Mouse (Mus musculus) limb, embryonic 12.5 days (tissue): ENCODE measurements at regions not wholly inside any gene's neighbourhood (a gene's known extent, or its start where the extent isn't known, plus 50 kb on each side); places are given as distances from the start of the nearest gene placed in this dataset.

Experiments
- ATAC-seq: fragments of 200-750 bp; cut with Nextera tagmentation; 2 replicates; pipeline ENCODE4 v1.8.0; 2017; ENCODE audit warnings: low read depth, moderate TSS enrichment; ENCODE audit not compliant: insufficient number of reproducible peaks, insufficient read depth, low FRiP score, low TSS enrichment
- H3K27ac ChIP-seq: fragments of 300-500 bp; sonication (generic); 2 replicates; pipeline ENCODE4 v1.5.1; 2016; ENCODE audit warnings: mild to moderate bottlenecking, moderate library complexity
- H3K27me3 ChIP-seq: fragments of 300-500 bp; sonication (generic); 2 replicates; pipeline ENCODE4 v1.6.1; 2016; ENCODE audit warnings: mild to moderate bottlenecking, moderate library complexity
- H3K36me3 ChIP-seq: fragments of 300-500 bp; sonication (generic); 2 replicates; pipeline ENCODE4 v1.6.1; 2016; ENCODE audit warnings: mild to moderate bottlenecking, moderate library complexity
- H3K4me1 ChIP-seq: fragments of 300-500 bp; sonication (generic); replicated peaks from 2 replicates; pipeline ENCODE4 v1.6.1; 2016
- H3K4me2 ChIP-seq: fragments of 300-500 bp; sonication (generic); 2 replicates; pipeline ENCODE4 v1.6.1; 2016; ENCODE audit warnings: mild to moderate bottlenecking, moderate library complexity
- H3K4me3 ChIP-seq: fragments of 300-500 bp; sonication (generic); replicated peaks from 2 replicates; pipeline ENCODE4 v1.5.1; 2016; ENCODE audit warnings: mild to moderate bottlenecking
- H3K9ac ChIP-seq: fragments of 300-500 bp; sonication (generic); replicated peaks from 2 replicates; pipeline ENCODE4 v1.6.1; 2016; ENCODE audit warnings: mild to moderate bottlenecking, moderate library complexity
- H3K9me3 ChIP-seq: fragments of 300-500 bp; sonication (generic); 2 replicates; pipeline ENCODE4 v1.6.1; 2016; ENCODE audit warnings: mild to moderate bottlenecking, moderate library complexity
- WGBS: fragments of 180-500 bp; shearing (Covaris S2); methylation state at CpG from one replicate; pipeline ENCODE4 v1.1.7; 2016; 5-methylcytosine and 5-hydroxymethylcytosine counted together

DNA sequence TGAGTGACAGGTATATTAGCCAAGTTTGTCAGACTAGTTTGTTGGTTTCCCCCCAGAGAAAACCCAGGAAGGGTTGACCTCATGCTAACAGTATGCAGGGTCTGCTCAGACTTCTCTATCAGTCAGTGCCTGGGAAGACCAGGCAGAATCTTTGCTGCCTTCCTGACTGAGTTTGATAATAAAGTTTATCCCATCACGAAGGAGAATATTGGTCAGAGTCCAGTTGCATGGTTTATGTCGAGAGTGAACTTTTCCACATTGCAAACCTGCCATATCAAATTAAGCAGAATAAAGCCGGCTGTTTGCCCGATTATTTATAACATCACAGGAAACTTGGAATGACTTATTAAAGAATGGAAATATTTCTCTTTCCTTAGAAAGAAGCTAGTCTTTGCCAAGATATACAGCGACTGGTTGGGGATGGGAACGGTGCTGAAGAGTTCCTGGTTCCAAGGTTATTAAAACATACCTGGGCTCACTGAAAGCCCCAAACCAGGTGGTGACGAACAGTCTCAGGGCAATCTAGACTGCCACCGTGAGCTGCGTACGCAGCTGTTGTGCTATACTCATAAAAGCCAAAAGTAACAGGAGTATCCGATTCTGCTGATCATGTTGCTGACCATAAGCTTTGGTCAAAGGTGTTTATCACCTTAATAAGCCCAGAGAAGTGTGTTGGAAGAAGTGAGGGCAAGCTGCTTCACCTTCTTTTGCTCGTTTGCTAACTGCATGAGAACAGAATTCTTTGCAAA, 1536.7 kb upstream of the Flrt2 start:
- 45% methylated on average over 12 of the region's 12 CpGs for whole genome bisulfite sequencing

DNA sequence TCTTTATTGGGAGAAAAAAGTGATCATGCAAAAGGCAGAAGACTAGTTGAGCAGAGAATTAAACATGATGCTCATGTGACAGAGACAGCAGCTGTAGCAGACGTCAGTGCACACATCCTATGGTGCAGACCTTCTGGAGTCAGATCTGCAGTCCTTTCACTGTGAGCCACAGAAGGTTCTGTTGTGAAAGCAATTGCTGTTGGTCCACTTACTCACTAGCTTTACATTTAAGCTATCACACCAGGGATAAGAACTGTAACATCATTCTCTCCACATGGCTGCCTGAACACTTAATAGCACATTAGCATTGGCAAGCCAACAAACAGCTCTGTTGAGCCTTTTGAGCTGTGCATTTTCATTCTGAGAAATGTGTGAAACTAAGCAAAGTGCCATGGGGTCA, 1509.7 kb upstream of the Flrt2 start:
- WGBS = 41% methylated on average over 1 of the region's 1 CpGs
- no peak overlapping the region for H3K27ac ChIP-seq
- no peak overlapping the region for H3K4me2 ChIP-seq
- H3K9me3 ChIP-seq = no peaks in the 10 kb centered on the region
- H3K36me3 ChIP-seq = no peaks in the 10 kb centered on the region
- ATAC-seq = no peak
- H3K27me3 ChIP-seq = no peaks in the 10 kb centered on the region
- no peak overlapping the region for H3K9ac ChIP-seq
- H3K4me3 ChIP-seq = no peak overlapping the region
- H3K4me1 ChIP-seq = no peaks in the 10 kb centered on the region

More for the DNA sequence above, 1536.7 kb upstream of the Flrt2 start:
- Histone ChIP-seq H3K4me3 (no peak overlapping the region), H3K4me1 (no peaks in the 10 kb centered on the region; the same call in 1 of the 2 replicates), H3K9ac (no peak overlapping the region), H3K36me3 (no peaks in the 10 kb centered on the region), H3K27me3 (no peaks in the 10 kb centered on the region), H3K4me2 (0 out of 2 replicates have a peak overlapping the region, but pooled peaks have one; percentile 2), H3K27ac (no peak overlapping the region), H3K9me3 (no peaks in the 10 kb centered on the region)
- no peak for ATAC-seq

DNA sequence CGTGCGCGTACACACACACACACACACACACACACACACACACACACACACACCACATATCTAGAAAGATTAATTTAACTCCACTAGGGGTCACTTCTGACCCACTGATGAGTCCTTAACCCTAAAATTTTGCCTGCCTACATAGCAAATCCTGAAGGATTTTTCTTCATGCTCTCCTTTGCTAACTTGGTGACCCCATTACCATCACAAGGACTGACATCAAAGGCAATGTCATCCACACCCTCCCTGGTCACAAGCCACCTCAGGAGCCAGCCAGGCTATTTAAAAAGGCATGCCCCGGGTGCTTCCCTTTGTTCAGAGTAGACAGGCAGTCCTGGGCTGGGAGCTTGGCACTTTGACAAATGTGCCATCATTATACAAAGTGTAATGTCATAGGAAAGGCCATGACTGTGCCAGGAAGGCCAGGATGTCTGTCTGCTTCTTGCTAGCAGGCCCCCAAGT, 1501.4 kb upstream of the Flrt2 start:
- Histone ChIP-seq H3K27ac (no peak overlapping the region), H3K4me2 (no peak overlapping the region), H3K27me3 (no peaks in the 10 kb centered on the region), H3K4me3 (no peak overlapping the region), H3K4me1 (no peaks in the 10 kb centered on the region), H3K9ac (no peak overlapping the region), H3K9me3 (no peaks in the 10 kb centered on the region), H3K36me3 (no peaks in the 10 kb centered on the region)
- 73% methylated on average over 4 of the region's 4 CpGs for WGBS
- ATAC-seq = 0 out of 2 replicates have a peak, but pooled peaks have one; percentile 26

DNA sequence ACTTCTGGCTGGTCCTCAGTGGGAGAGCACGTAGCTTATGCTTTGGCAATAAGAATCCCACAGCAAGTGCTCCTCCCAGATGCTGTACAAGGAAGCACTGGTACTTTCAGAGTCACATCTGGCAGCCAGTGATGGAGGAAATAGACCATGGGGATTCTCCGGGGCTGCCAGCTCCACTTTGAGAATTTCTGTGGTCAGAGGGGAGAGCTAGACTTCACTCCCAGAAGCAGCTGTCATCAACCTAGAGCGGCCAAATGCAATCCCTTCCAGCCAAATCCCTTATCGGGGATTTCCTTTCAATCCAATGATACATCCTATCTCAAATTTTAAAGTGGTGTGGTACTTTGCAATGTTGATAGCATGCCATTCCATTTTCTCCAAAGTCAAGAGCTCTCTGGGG, 1474.1 kb upstream of the Flrt2 start:
- Histone ChIP-seq H3K27ac (no peak overlapping the region), H3K4me2 (no peak overlapping the region), H3K4me3 (no peak overlapping the region), H3K9ac (no peak overlapping the region), H3K36me3 (no peaks in the 10 kb centered on the region), H3K9me3 (no peaks in the 10 kb centered on the region), H3K4me1 (no peaks in the 10 kb centered on the region), H3K27me3 (no peaks in the 10 kb centered on the region)
- 54% methylated on average over 4 of the region's 4 CpGs for WGBS
- ATAC-seq = no peak

DNA sequence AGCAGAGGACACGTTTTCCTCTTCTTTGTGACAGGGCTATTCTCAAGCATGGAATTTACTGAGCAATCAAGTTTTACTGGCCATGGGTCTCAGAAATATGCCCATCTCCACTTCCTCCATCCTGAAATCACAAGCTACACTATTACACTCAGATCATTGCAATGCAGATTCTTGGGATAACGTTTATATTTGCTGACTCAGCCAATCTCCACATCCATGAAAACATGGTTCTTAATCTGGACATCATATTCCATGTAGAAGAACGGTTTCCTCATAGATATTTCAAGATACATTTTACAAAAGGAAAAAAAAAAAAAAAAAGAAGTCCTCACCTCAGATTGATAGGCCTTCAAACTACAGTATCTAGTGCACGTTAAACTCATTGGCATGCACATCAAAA, 1462.1 kb upstream of the Flrt2 start:
- no peak overlapping the region for H3K4me3 ChIP-seq
- no peak overlapping the region for H3K4me2 ChIP-seq
- no peak overlapping the region for H3K9ac ChIP-seq
- H3K4me1 ChIP-seq = no peaks in the 10 kb centered on the region
- H3K27me3 ChIP-seq = no peaks in the 10 kb centered on the region
- no peaks in the 10 kb centered on the region for H3K36me3 ChIP-seq
- WGBS = 88% methylated on average over 4 of the region's 4 CpGs
- H3K27ac ChIP-seq = no peak overlapping the region
- H3K9me3 ChIP-seq = no peaks in the 10 kb centered on the region
- no peak for ATAC-seq

DNA sequence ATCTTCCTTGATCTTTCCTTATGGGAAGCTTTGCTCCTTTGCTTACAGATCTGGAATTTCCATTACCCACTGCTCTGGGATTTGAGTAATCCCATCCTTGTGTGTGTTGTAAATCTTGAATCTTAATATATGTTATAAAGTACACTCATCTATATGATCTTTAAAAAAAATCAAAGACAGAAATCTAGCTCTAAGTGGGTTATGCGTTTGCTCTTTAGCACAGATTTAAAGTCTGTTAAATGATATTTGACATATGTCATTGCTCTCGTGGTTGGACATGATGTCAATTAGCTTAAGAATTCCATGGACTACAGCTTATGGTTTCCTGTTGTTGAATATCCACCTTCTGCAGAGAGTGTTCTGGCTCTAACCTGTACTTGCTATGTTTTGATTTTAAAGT, 1446.7 kb upstream of the Flrt2 start:
- Histone ChIP-seq H3K4me3 (no peak overlapping the region), H3K9ac (no peak overlapping the region), H3K4me1 (no peaks in the 10 kb centered on the region), H3K4me2 (no peak overlapping the region), H3K36me3 (no peaks in the 10 kb centered on the region), H3K27ac (no peak overlapping the region), H3K9me3 (no peaks in the 10 kb centered on the region), H3K27me3 (no peaks in the 10 kb centered on the region)
- ATAC-seq = no peak
- WGBS = 11% methylated on average over 2 of the region's 2 CpGs

DNA sequence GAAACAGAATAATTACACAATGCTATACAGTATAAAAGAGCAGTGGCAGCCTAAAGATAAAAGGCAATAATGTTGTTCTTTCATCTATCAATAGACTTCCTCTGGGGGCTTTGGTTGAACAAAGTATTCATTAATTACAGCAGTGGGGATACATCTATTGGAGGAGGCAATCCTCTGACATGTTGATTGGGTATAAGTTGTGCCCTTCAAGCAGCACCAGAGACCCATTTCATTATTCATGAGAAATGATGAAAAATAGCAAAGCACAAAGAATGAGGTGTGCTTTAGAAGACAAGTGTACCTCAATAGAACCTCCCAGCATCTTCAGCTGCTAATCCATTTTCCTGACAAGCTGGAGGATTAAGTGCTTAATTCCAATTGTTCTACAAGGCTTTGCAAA, 1444.7 kb upstream of the Flrt2 start:
- ATAC-seq = no peak
- no peaks in the 10 kb centered on the region for H3K9me3 ChIP-seq
- no peak overlapping the region for H3K4me3 ChIP-seq

DNA sequence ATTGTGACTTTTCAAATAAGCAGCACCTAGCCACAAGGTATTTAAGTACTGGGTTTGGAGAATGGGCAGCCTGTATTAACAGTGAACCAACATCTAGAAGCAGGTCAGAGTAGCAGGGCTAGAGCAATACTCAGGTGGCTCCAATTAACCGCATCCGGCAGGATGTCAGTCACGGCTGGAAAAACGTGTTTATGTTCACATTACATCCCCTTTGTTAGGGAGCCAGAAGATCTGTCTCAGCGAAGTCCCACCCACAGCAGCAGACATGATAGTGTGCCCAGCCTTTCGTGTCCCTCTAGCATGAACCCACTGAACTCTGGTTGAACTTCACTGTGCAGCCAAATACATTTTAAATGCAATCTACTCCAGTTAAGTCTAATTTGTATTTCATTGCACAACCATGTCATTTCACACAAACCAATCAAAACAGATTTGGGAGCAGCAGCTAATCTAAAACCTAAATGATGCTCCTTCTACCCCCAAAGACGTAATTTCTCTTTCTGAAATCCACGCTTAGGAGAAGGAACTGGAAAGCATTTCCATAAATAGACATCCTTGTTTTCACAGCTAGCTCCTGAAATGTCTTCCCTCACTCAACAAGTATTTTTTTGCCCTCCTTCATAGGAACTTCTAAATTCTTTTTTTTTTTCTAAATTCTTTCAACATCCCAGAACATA, 1438.9 kb upstream of the Flrt2 start:
- Histone ChIP-seq H3K9ac (no peak overlapping the region), H3K9me3 (no peaks in the 10 kb centered on the region), H3K4me1 (peaks cover 5% of the 10 kb centered on the region), H3K36me3 (no peaks in the 10 kb centered on the region), H3K27me3 (no peaks in the 10 kb centered on the region), H3K4me2 (0 out of 2 replicates have a peak overlapping the region, but pooled peaks have one; percentile 13), H3K4me3 (no peak overlapping the region), H3K27ac (no peak overlapping the region)
- 10% methylated on average over 8 of the region's 8 CpGs for WGBS
- ATAC-seq = peak; percentile 20; the same call in 1 of the 2 replicates

More for the DNA sequence above, 1444.7 kb upstream of the Flrt2 start:
- Histone ChIP-seq H3K4me1 (no peaks in the 10 kb centered on the region), H3K27me3 (no peaks in the 10 kb centered on the region), H3K36me3 (no peaks in the 10 kb centered on the region), H3K27ac (no peak overlapping the region), H3K4me2 (no peak overlapping the region), H3K9ac (no peak overlapping the region)

DNA sequence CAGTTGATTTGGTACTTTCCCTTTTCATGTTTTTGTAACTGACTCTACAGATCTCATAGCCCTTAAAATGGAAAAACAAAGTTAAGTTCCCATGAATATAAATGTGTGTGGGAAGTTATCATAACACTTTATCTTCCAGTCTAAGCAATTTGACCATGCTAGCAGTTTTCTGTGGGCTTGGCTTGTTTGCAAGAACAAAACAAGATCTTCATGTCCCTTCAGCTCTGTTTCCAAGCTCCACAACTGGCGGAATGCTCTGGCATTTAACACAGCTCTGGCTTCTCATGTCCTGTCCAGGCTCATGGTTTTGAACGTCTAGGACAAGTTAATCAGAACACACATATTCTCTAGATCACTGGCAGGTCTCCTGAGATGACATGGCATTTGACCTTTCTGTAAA, 1411.1 kb upstream of the Flrt2 start:
- Histone ChIP-seq H3K9me3 (no peaks in the 10 kb centered on the region), H3K9ac (no peak overlapping the region), H3K27ac (no peak overlapping the region), H3K36me3 (no peaks in the 10 kb centered on the region), H3K4me1 (no peaks in the 10 kb centered on the region), H3K4me2 (no peak overlapping the region), H3K27me3 (no peaks in the 10 kb centered on the region), H3K4me3 (no peak overlapping the region)
- no peak for ATAC-seq
- 77% methylated on average over 2 of the region's 2 CpGs for WGBS

DNA sequence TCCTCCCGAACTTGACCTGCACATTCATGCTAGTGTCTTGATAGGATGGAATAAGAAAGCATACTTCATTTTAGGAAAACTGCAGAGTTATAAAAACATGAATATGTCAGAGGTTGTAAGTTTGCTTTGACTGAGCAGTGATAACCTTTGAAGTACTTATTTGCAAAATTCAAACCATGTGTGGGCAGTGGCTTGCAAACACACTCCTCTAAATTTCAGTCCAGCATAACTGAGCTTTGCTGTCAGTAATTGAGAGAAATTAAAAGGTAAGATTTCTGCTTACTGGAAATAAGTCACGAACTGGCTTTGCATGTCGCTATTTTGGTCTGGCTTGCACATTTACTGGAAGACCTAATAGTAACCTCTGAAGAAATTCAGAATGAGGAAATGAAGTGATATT, 1409.1 kb upstream of the Flrt2 start:
- Histone ChIP-seq H3K9me3 (no peaks in the 10 kb centered on the region), H3K4me2 (no peak overlapping the region), H3K27ac (no peak overlapping the region), H3K27me3 (no peaks in the 10 kb centered on the region), H3K36me3 (no peaks in the 10 kb centered on the region), H3K9ac (no peak overlapping the region), H3K4me1 (no peaks in the 10 kb centered on the region), H3K4me3 (no peak overlapping the region)
- WGBS = 60% methylated on average over 3 of the region's 3 CpGs
- no peak for ATAC-seq

DNA sequence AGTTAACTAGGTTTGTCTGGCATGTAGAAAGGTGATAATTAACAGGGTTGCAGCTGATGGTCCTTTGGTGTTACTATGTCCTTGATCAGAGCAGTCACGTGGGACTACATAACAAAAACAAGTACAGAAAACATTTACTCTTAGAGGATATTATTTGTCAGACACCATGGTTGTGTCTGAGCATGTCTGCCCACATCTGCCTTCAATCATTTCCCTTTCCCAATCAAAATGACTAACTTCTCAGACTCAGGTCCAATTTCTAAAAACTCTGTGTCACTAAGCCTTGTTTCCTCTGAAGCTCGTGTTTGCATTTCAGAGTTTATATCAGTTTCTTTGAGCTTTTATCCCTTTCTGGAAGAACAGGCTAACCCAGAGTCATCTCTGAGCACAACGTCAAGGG, 1408.5 kb upstream of the Flrt2 start:
- no peaks in the 10 kb centered on the region for H3K9me3 ChIP-seq
- H3K4me3 ChIP-seq = no peak overlapping the region
- WGBS = 39% methylated on average over 3 of the region's 3 CpGs
- ATAC-seq = no peak
- H3K27me3 ChIP-seq = no peaks in the 10 kb centered on the region
- H3K27ac ChIP-seq = no peak overlapping the region
- no peaks in the 10 kb centered on the region for H3K4me1 ChIP-seq
- H3K4me2 ChIP-seq = no peak overlapping the region
- no peak overlapping the region for H3K9ac ChIP-seq
- H3K36me3 ChIP-seq = no peaks in the 10 kb centered on the region
